Mouse (Mus musculus): ENCODE results near the gene Crybb1. TPM values are rescaled to one million over a fixed set of nuclear protein-coding genes. Genes with fewer than 3 reads are reported as not detected.
A peak's percentile ranks its signal among the peaks of the same experiment; 100 is the strongest.

Crybb1 gene
- polyA plus RNA-seq, 1 experiment, result 0.40 TPM

DNA sequence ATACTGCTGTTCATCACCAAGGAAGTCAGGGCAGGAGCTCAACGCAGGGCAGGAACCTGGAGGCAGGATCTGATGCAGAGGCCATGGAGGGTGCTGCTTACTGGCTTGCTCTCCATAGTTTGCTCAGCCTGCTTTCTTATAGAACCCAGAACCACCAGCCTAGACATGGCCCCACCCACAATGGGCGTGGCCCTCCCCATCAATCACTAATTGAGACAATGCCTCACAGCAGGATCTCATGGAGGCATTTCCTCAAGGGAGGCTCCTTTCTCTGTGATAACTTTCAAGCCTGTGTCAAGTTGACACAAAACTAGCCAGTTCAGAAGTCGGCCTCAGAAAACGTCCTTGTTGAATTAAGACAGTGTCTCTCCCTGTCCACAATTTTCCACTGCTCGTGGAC is 19.8 kb upstream of the Crybb1 start:
- no peaks in the 10 kb centered on the region for H3K36me3 ChIP-seq (ENCODE audit: control insufficient read depth, insufficient read depth, low read length)
- no peak for TF ChIP-seq CTCF (IDR thresholded peaks at IDR 0.05; ENCODE audit: borderline replicate concordance, control insufficient read depth, extremely low read depth, insufficient read depth, low read length, poor library complexity)
- no peak for TF ChIP-seq POLR2A (IDR thresholded peaks at IDR 0.05; ENCODE audit: control insufficient read depth, extremely low read depth, insufficient read depth, low read length, poor library complexity)
- H3K27ac ChIP-seq (ENCODE audit: control insufficient read depth, insufficient read depth, low read length), result no peak overlapping the region
- no peak overlapping the region for H3K4me3 ChIP-seq (ENCODE audit: control insufficient read depth, insufficient read depth, low read length)
- no peak for DNase-seq
- H3K27me3 ChIP-seq (ENCODE audit: control insufficient read depth, insufficient read depth, low read length), result no peaks in the 10 kb centered on the region
- WGBS, result 86% methylated on average over 5 of the region's 5 CpGs
- peaks cover 12% of the 10 kb centered on the region for H3K4me1 ChIP-seq (replicated peaks; ENCODE audit: control insufficient read depth, insufficient read depth, low read length)

GRCm38 (mm10) chr5:112236631-112237030 is 19.0 kb upstream of the Crybb1 start:
- H3K4me1 ChIP-seq (replicated peaks; ENCODE audit: control insufficient read depth, insufficient read depth, low read length), result peaks cover 12% of the 10 kb centered on the region
- H3K27ac ChIP-seq (ENCODE audit: control insufficient read depth, insufficient read depth, low read length), result no peak overlapping the region
- H3K27me3 ChIP-seq (ENCODE audit: control insufficient read depth, insufficient read depth, low read length), result no peaks in the 10 kb centered on the region
- no peak for DNase-seq
- no peak overlapping the region for H3K4me3 ChIP-seq (ENCODE audit: control insufficient read depth, insufficient read depth, low read length)
- no peak for TF ChIP-seq POLR2A (IDR thresholded peaks at IDR 0.05; ENCODE audit: control insufficient read depth, extremely low read depth, insufficient read depth, low read length, poor library complexity)
- no peak for TF ChIP-seq CTCF (IDR thresholded peaks at IDR 0.05; ENCODE audit: borderline replicate concordance, control insufficient read depth, extremely low read depth, insufficient read depth, low read length, poor library complexity)
- H3K36me3 ChIP-seq (ENCODE audit: control insufficient read depth, insufficient read depth, low read length), result no peaks in the 10 kb centered on the region
- 88% methylated on average over 2 of the region's 2 CpGs for WGBS

- DNase-seq, result peak; percentile 43
- H3K4me3 ChIP-seq (ENCODE audit: control insufficient read depth, insufficient read depth, low read length), result no peak overlapping the region
- no peaks in the 10 kb centered on the region for H3K36me3 ChIP-seq (ENCODE audit: control insufficient read depth, insufficient read depth, low read length)
- peaks cover 16% of the 10 kb centered on the region for H3K4me1 ChIP-seq (replicated peaks; ENCODE audit: control insufficient read depth, insufficient read depth, low read length)
- H3K27me3 ChIP-seq (ENCODE audit: control insufficient read depth, insufficient read depth, low read length), result no peaks in the 10 kb centered on the region
- TF ChIP-seq CTCF (IDR thresholded peaks at IDR 0.05; ENCODE audit: borderline replicate concordance, control insufficient read depth, extremely low read depth, insufficient read depth, low read length, poor library complexity), result no peak
- no peak for TF ChIP-seq POLR2A (IDR thresholded peaks at IDR 0.05; ENCODE audit: control insufficient read depth, extremely low read depth, insufficient read depth, low read length, poor library complexity)
- H3K27ac ChIP-seq (ENCODE audit: control insufficient read depth, insufficient read depth, low read length), result no peak overlapping the region
- WGBS, result 12% methylated on average over 16 of the region's 16 CpGs
These were observed 18.2 kb upstream of the Crybb1 start for GRCm38 (mm10) chr5:112237439-112237838.

- DNase-seq, result no peak
- Histone ChIP-seq H3K27me3 (ENCODE audit: control insufficient read depth, insufficient read depth, low read length) (no peaks in the 10 kb centered on the region), H3K4me1 (replicated peaks; ENCODE audit: control insufficient read depth, insufficient read depth, low read length) (peaks cover 16% of the 10 kb centered on the region), H3K27ac (ENCODE audit: control insufficient read depth, insufficient read depth, low read length) (no peak overlapping the region), H3K36me3 (ENCODE audit: control insufficient read depth, insufficient read depth, low read length) (no peaks in the 10 kb centered on the region), H3K4me3 (ENCODE audit: control insufficient read depth, insufficient read depth, low read length) (no peak overlapping the region)
- TF ChIP-seq CTCF (IDR thresholded peaks at IDR 0.05; ENCODE audit: borderline replicate concordance, control insufficient read depth, extremely low read depth, insufficient read depth, low read length, poor library complexity) (no peak), POLR2A (IDR thresholded peaks at IDR 0.05; ENCODE audit: control insufficient read depth, extremely low read depth, insufficient read depth, low read length, poor library complexity) (no peak)
- 82% methylated on average over 9 of the region's 9 CpGs for WGBS
These were observed 17.6 kb upstream of the Crybb1 start for GRCm38 (mm10) chr5:112237866-112238570.

DNA sequence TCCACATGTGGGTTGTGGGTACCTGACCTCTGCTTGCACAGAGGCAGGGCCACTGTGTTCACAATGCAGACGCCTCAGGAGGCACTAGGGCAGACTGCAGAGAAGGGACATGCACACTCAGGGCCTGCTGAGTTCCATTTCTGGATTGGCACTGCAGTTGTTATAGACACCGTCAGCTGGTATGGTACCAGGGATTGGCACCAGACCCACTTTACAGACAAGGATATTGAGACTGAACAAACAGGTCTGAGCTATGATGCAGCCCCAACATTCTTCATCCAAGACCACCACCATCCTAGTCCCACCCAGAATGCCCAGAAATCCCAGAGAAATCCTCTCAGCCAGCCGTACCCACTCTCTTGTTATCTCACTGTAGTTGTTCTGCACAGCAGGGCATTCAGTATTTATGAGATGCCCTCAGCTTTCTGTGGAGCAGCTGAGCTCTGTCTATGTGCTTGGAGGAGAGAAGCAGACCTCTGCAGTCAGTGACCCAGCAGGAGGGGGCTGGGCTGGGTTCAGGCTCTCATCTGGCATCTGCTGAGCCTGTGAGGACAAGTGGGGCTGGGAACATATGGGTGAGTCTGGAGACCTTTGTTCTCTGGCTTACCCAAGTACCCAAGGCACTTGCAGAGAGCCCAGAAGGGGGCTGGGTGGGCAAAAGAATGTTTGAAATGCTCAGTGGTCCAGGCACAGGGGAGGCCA is 16.7 kb upstream of the Crybb1 start:
- H3K4me1 ChIP-seq (replicated peaks; ENCODE audit: control insufficient read depth, insufficient read depth, low read length), result peaks cover 16% of the 10 kb centered on the region
- 89% methylated on average over 3 of the region's 3 CpGs for WGBS
- no peak for DNase-seq
- no peaks in the 10 kb centered on the region for H3K27me3 ChIP-seq (ENCODE audit: control insufficient read depth, insufficient read depth, low read length)
- no peak overlapping the region for H3K4me3 ChIP-seq (ENCODE audit: control insufficient read depth, insufficient read depth, low read length)
- H3K36me3 ChIP-seq (ENCODE audit: control insufficient read depth, insufficient read depth, low read length), result no peaks in the 10 kb centered on the region
- H3K27ac ChIP-seq (ENCODE audit: control insufficient read depth, insufficient read depth, low read length), result no peak overlapping the region
- TF ChIP-seq POLR2A (IDR thresholded peaks at IDR 0.05; ENCODE audit: control insufficient read depth, extremely low read depth, insufficient read depth, low read length, poor library complexity), result no peak

DNA sequence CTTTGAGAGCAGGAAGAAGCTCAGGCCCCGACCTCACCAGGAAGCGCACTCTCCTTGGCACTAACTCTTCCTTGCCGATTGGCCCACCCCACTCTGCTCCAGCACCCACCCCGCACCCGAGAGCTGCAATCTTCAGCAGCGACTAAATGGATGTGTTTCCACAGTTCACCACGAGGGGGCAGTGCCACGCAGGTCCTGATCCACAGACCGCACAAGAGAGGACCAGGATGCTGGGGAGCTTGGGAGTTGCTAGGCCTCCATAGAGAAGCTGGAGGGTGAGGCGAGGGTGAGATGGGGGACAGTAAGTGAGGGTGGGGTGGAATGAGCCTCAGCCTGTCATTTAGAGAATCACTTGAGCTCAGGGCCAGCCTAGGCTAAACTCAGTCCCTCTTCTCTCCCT is 14.9 kb upstream of the Crybb1 start:
- H3K36me3 ChIP-seq (ENCODE audit: control insufficient read depth, insufficient read depth, low read length), result no peaks in the 10 kb centered on the region
- H3K4me3 ChIP-seq (ENCODE audit: control insufficient read depth, insufficient read depth, low read length), result no peak overlapping the region
- WGBS, result 2% methylated on average over 10 of the region's 10 CpGs
- peaks cover 16% of the 10 kb centered on the region for H3K4me1 ChIP-seq (replicated peaks; ENCODE audit: control insufficient read depth, insufficient read depth, low read length)
- H3K27me3 ChIP-seq (ENCODE audit: control insufficient read depth, insufficient read depth, low read length), result no peaks in the 10 kb centered on the region
- DNase-seq, result peak; percentile 89
- TF ChIP-seq CTCF (IDR thresholded peaks at IDR 0.05; ENCODE audit: borderline replicate concordance, control insufficient read depth, extremely low read depth, insufficient read depth, low read length, poor library complexity) (peak; percentile 95), POLR2A (IDR thresholded peaks at IDR 0.05; ENCODE audit: control insufficient read depth, extremely low read depth, insufficient read depth, low read length, poor library complexity) (no peak)
- H3K27ac ChIP-seq (ENCODE audit: control insufficient read depth, insufficient read depth, low read length), result no peak overlapping the region
